Mouse (Mus musculus) olfactory bulb, adult 2 months (tissue): ENCODE results near the gene Braf.

Experiments used
- CTCF ChIP-seq: fragments of 200-500 bp; IDR thresholded peaks from 2 replicates; pipeline ENCODE4 v1.5.1; 2012; ENCODE audit warnings: low read depth, mild to moderate bottlenecking, low read length, moderate library complexity; ENCODE audit not compliant: insufficient read depth
- POLR2A ChIP-seq: fragments of 200-500 bp; IDR thresholded peaks from 2 replicates; pipeline ENCODE4 v1.6.1; 2012; ENCODE audit warnings: mild to moderate bottlenecking, low read depth, low read length, moderate library complexity; ENCODE audit not compliant: insufficient read depth

- TF ChIP-seq CTCF (no peak), POLR2A (no peak)
Measured at GRCm38 (mm10) chr6:39607365-39607764, 117.9 kb downstream of the Braf start.
